In the genomic region with DNA sequence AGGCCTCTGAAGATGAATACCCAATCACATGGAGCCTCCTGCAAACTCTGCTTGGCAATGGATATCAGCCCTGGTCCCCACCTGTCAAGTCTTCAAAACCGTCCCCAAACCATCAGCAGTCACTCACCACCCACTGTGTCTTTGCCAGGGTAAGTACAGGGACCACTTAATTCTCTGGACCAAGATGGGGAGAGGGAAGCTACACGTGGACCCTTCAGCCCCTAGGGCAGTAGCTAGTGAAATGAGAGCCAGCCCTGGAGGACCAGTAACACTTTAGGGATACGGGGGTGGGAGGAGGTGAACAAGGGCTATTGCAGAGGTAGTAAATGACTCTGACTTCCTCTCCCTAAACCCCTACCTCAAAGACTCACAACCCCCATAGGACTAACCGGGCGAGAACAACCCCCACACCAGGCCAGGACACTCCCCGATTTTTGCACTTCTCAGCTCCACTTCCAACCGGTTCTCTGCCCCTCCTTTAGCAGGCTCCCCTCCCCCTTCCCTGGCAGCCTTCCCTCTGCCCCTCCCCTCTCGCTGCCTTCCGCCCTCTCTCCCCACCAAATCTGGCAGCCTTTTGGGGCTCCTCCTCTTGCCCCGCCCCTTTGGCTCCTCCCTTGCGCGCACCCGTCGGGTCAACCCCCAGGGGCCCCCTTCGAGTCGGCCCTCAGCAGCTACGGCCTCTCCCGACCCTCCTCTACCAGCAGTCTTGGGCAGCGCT, we compare ENCODE assay signal across 8 mouse cellular contexts. TPM values are rescaled to one million over a fixed set of nuclear protein-coding genes. Genes with fewer than 3 reads are reported as not detected.
DNase-seq lines count a peak whose midpoint lies in the region; ATAC-seq and TF ChIP-seq lines count a peak whose summit lies in the region.

No protein-coding gene starts in this region.

- H3K4me2 ChIP-seq in lung, embryonic 16.5 days (ENCODE audit: low read depth, low read length) = peak overlapping the region; percentile 79

- no peak for TF ChIP-seq CTCF in G1E (IDR thresholded peaks at IDR 0.05; ENCODE audit: low read depth, low read length)

- peak overlapping the region; percentile 16; the same call in 1 of the 2 replicates for H3K4me3 ChIP-seq in G1E (ENCODE audit: low read depth, low read length)
- peak overlapping the region; percentile 89 for H3K4me3 ChIP-seq in hindbrain, embryonic 10.5 days
- peak overlapping the region; percentile 84 for H3K4me3 ChIP-seq in lung, embryonic 16.5 days (ENCODE audit: low read length)

- H3K27me3 ChIP-seq in G1E (ENCODE audit: insufficient read depth, low read length) = peaks cover 20% of the 10 kb centered on the region; the same call in 1 of the 2 replicates
- H3K27me3 ChIP-seq in hindbrain, embryonic 10.5 days (ENCODE audit: insufficient read depth, poor library complexity, severe bottlenecking) = peaks cover 44% of the 10 kb centered on the region
- no peaks in the 10 kb centered on the region for H3K27me3 ChIP-seq in lung, embryonic 16.5 days (ENCODE audit: control insufficient read depth, insufficient read depth, low read depth, low read length)

- 2% methylated on average over 19 of the region's 19 CpGs for WGBS in hindbrain, embryonic 10.5 days
- WGBS in lung, embryonic 16.5 days = 3% methylated on average over 19 of the region's 19 CpGs

- no peak for ATAC-seq in G1E (ENCODE audit: extremely low read depth, insufficient number of reproducible peaks, low FRiP score, poor library complexity, severe bottlenecking)
- peak; percentile 59 for ATAC-seq in frontal cortex, adult (ENCODE audit: low TSS enrichment)
- ATAC-seq in lung, embryonic 16.5 days (ENCODE audit: low read depth) = peak; percentile 93

- peak overlapping the region; percentile 97 for H3K27ac ChIP-seq in hindbrain, embryonic 10.5 days
- H3K27ac ChIP-seq in lung, embryonic 16.5 days (ENCODE audit: low read length) = peak overlapping the region; percentile 96

- no peak for DNase-seq in G1E (ENCODE audit: low spot score)
- peak; percentile 90 for DNase-seq in cerebellum, adult 11 months
- peak; percentile 97 for DNase-seq in hindbrain, embryonic 10.5 days (ENCODE audit: low spot score)
- peak; percentile 63 for DNase-seq in layer of hippocampus, adult 9-10 months (ENCODE audit: low spot score)
- peak; percentile 98 for DNase-seq in ovary, postnatal 14 days (ENCODE audit: low spot score)
- DNase-seq in thymus, postnatal 25 days = peak; percentile 95

- H3K9me3 ChIP-seq in G1E (replicated peaks) = peaks cover 3% of the 10 kb centered on the region; the same call in 1 of the 2 replicates
- peaks cover 10% of the 10 kb centered on the region; the same call in 1 of the 2 replicates for H3K9me3 ChIP-seq in hindbrain, embryonic 10.5 days
- H3K9me3 ChIP-seq in lung, embryonic 16.5 days (ENCODE audit: control insufficient read depth, low read length) = no peaks in the 10 kb centered on the region

- peak overlapping the region; percentile 95 for H3K9ac ChIP-seq in lung, embryonic 16.5 days (ENCODE audit: low read length)

- peaks cover 6% of the 10 kb centered on the region for H3K4me1 ChIP-seq in G1E (ENCODE audit: insufficient read depth, low read depth, low read length)
- peaks cover 67% of the 10 kb centered on the region for H3K4me1 ChIP-seq in hindbrain, embryonic 10.5 days (replicated peaks)
- H3K4me1 ChIP-seq in lung, embryonic 16.5 days (replicated peaks; ENCODE audit: control insufficient read depth, insufficient read depth, low read length) = peaks cover 25% of the 10 kb centered on the region

- H3K36me3 ChIP-seq in G1E (replicated peaks) = no peaks in the 10 kb centered on the region
- H3K36me3 ChIP-seq in hindbrain, embryonic 10.5 days = peaks cover 23% of the 10 kb centered on the region
- H3K36me3 ChIP-seq in lung, embryonic 16.5 days (ENCODE audit: control insufficient read depth, insufficient read depth, low read length) = peaks cover 25% of the 10 kb centered on the region

RNA-seq across cellular contexts. Expression of gene Zfp467, which starts 1.9 kb away (rescaled TPM):
- total RNA-seq in G1E (2014; fragmentation: Nextera tagmentation) (not detected in 2 replicates), G1E (2017) (0.05 and 0.64 TPM in 2 replicates)
- 0.02 and 0.07 TPM in 2 replicates for polyA plus RNA-seq in G1E (2012)
- polyA plus RNA-seq in hindbrain, embryonic 10.5 days (2016; fragmentation: Nextera tagmentation; extraction: Ambion mirVana) = 12.4 and 16.2 TPM in 2 replicates
- 21.0 and 22.6 TPM in 2 replicates for polyA plus RNA-seq in lung, embryonic 16.5 days (2015; fragmentation: Nextera tagmentation; extraction: Ambion mirVana)

RNA-seq across cellular contexts. Expression of gene Sspo, which starts 4.3 kb away (rescaled TPM):
- total RNA-seq in G1E (2014; fragmentation: Nextera tagmentation) = not detected in 2 replicates
- under 0.01 TPM in 1 of 2 replicates, not detected in the other for total RNA-seq in G1E (2017)
- not detected in 2 replicates for polyA plus RNA-seq in G1E (2012)
- 0.50 and 0.64 TPM in 2 replicates for polyA plus RNA-seq in hindbrain, embryonic 10.5 days (2016; fragmentation: Nextera tagmentation; extraction: Ambion mirVana)
- 0.14 and 0.36 TPM in 2 replicates for polyA plus RNA-seq in lung, embryonic 16.5 days (2015; fragmentation: Nextera tagmentation; extraction: Ambion mirVana)

RNA-seq across cellular contexts. Expression of gene Krba1, which starts 48.4 kb away (rescaled TPM):
- not detected in 2 replicates for total RNA-seq in G1E (2014; fragmentation: Nextera tagmentation)
- 0.12 and 0.33 TPM in 2 replicates for total RNA-seq in G1E (2017)
- polyA plus RNA-seq in G1E (2012) = not detected in 2 replicates
- polyA plus RNA-seq in hindbrain, embryonic 10.5 days (2016; fragmentation: Nextera tagmentation; extraction: Ambion mirVana) = 27.7 and 28.1 TPM in 2 replicates
- 20.4 and 20.7 TPM in 2 replicates for polyA plus RNA-seq in lung, embryonic 16.5 days (2015; fragmentation: Nextera tagmentation; extraction: Ambion mirVana)

Comparison
In these comparisons a context has a peak if more than half of its experiments do, and no peak if none do; other contexts are left out.
1. H3K4me3 ChIP-seq: peak in every context shown above with its lines; median percentile 89 in hindbrain, embryonic 10.5 days; 84 in lung, embryonic 16.5 days; 16 in G1E.
2. RNA of gene Zfp467, which starts 1.9 kb away (polyA plus RNA-seq): 21.0 to 22.6 TPM in lung, embryonic 16.5 days and 12.4 to 16.2 TPM in hindbrain, embryonic 10.5 days; 0.02 to 0.07 TPM in G1E; every median in the first group is over 10 times any median in the second.
3. RNA of gene Krba1, which starts 48.4 kb away (polyA plus RNA-seq): 27.7 to 28.1 TPM in hindbrain, embryonic 10.5 days and 20.4 to 20.7 TPM in lung, embryonic 16.5 days; not detected in G1E; every median in the first group is over 10 times any median in the second.